Mouse (Mus musculus): ENCODE measurements around the gene Lyst.

DNA sequence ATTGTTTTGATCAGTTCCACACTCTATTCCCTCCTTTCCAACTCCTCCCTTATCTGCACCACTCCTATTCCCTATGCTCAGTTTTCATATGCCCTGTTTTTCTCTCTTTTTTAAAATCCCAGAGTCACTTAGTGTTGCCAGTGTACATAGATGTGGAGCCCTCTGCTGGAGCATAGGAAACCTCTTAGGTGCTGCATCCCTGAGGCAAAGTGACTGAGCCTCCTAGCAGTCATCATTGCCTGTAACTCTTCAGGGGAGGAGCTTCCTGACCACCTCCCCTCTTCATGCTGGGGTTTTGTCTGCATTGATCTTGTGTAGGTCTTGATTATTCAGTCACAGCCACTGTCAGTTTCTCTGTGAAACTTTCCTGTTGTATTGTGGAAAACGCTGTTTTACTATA, 22.7 kb downstream of the Lyst start:
- TF ChIP-seq CTCF (IDR thresholded peaks at IDR 0.05; ENCODE audit: low read depth, low read length) (peak; percentile 58), POLR2A (IDR thresholded peaks at IDR 0.05; ENCODE audit: extremely low read depth, insufficient read depth, low read length) (no peak)
